Mouse (Mus musculus): ENCODE measurements around the gene Adam15. TPM values are rescaled to one million over a fixed set of nuclear protein-coding genes. Genes with fewer than 3 reads are reported as not detected.

The Adam15 gene
- total and polyA plus RNA-seq, 2 experiments from 2014 or later: 82.2 to 99.0 TPM

DNA sequence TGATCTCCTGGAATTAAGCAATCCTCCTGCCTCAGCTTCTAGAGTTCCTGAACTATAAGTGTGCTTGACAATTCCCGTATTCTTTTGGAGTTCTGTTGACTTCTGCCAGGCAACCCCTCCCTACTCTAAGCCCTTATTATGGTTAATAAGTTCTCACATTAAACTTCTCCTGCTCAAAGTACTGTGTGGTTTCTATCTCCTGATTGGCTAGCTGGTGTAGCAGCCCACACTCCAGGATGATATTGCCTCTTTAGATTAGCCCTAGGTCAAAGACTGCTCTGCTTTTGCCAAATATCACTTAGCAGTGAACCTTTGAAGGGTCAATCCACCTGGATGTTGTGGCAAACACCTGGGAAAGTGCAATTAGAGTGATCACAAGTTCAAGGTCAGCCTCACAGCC, 49.7 kb downstream of the Adam15 start:
- Histone ChIP-seq H3K4me2 (ENCODE audit: low read depth, low read length) (peak overlapping the region; percentile 64), H3K36me3 (replicated peaks; ENCODE audit: control insufficient read depth, insufficient read depth, low read length) (no peaks in the 10 kb centered on the region), H3K4me3 (ENCODE audit: low read depth, low read length) (peak overlapping the region; percentile 36), H3K27me3 (ENCODE audit: control insufficient read depth, insufficient read depth, low read length) (no peaks in the 10 kb centered on the region), H3K27ac (ENCODE audit: low read depth) (no peak overlapping the region), H3K4me1 (ENCODE audit: control insufficient read depth, insufficient read depth) (peaks cover 6% of the 10 kb centered on the region; the same call in 1 of the 2 replicates), H3K9me3 (replicated peaks; ENCODE audit: control insufficient read depth, low read length) (no peaks in the 10 kb centered on the region), H3K9ac (replicated peaks; ENCODE audit: low read depth, low read length) (no peak overlapping the region; the same call in 1 of the 2 replicates)
- ATAC-seq (ENCODE audit: insufficient read depth, low read depth) (no peak), DNase-seq (ENCODE audit: low spot score) (no peak)
- 41% methylated on average over 1 of the region's 1 CpGs for WGBS
- TF ChIP-seq CTCF (IDR thresholded peaks at IDR 0.05; ENCODE audit: low read depth): no peak
- no peak for TF ChIP-seq EP300 (IDR thresholded peaks at IDR 0.05; ENCODE audit: low read depth)

DNA sequence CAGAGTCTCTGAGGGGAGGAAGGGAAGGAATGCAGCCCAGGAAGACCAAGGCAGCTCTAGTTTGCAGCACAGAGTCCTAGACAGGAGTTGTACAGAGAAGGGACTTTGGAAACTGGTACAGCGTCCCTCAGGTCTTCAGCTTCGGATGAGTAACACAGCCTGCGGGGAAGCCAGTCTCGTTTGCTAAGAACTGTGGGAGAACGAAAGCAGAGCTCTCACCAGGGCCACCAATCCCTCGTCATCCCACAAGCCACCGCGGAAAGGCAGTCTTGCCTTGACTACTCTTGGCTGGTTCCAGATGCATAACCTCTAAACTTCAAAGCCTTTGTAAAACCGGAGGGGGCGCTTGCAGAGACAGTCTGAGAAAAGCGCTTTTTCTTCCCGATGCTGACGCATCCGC, 50.3 kb downstream of the Adam15 start:
- Histone ChIP-seq H3K36me3 (replicated peaks; ENCODE audit: control insufficient read depth, insufficient read depth, low read length) (no peaks in the 10 kb centered on the region), H3K9ac (replicated peaks; ENCODE audit: low read depth, low read length) (peak overlapping the region; percentile 37; the same call in 1 of the 2 replicates), H3K27ac (ENCODE audit: low read depth) (no peak overlapping the region), H3K9me3 (replicated peaks; ENCODE audit: control insufficient read depth, low read length) (no peaks in the 10 kb centered on the region), H3K4me1 (ENCODE audit: control insufficient read depth, insufficient read depth) (peaks cover 6% of the 10 kb centered on the region; the same call in 1 of the 2 replicates), H3K4me3 (ENCODE audit: low read depth, low read length) (peak overlapping the region; percentile 36), H3K27me3 (ENCODE audit: control insufficient read depth, insufficient read depth, low read length) (no peaks in the 10 kb centered on the region), H3K4me2 (ENCODE audit: low read depth, low read length) (peak overlapping the region; percentile 64)
- 3% methylated on average over 14 of the region's 14 CpGs for WGBS
- ATAC-seq (ENCODE audit: insufficient read depth, low read depth) (no peak; the same call in 1 of the 2 replicates), DNase-seq (ENCODE audit: low spot score) (no peak)
- no peak for TF ChIP-seq EP300 (IDR thresholded peaks at IDR 0.05; ENCODE audit: low read depth)
- TF ChIP-seq CTCF (IDR thresholded peaks at IDR 0.05; ENCODE audit: low read depth): 0 out of 2 replicates have a peak, but pooled peaks have one; percentile 3

- ATAC-seq (ENCODE audit: insufficient read depth, low read depth): no peak
These were observed 50.9 kb downstream of the Adam15 start for GRCm38 (mm10) chr3:89298908-89299307.

GRCm38 (mm10) chr3:89296761-89297396, 52.9 kb downstream of the Adam15 start:
- 64% methylated on average over 11 of the region's 11 CpGs for WGBS
- ATAC-seq (ENCODE audit: insufficient read depth, low read depth): no peak
- no peaks in the 10 kb centered on the region for H3K9me3 ChIP-seq (replicated peaks; ENCODE audit: control insufficient read depth, low read length)

More at GRCm38 (mm10) chr3:89298908-89299307, 50.9 kb downstream of the Adam15 start:
- H3K9me3 ChIP-seq (replicated peaks; ENCODE audit: control insufficient read depth, low read length): no peaks in the 10 kb centered on the region
- peaks cover 6% of the 10 kb centered on the region; the same call in 1 of the 2 replicates for H3K4me1 ChIP-seq (ENCODE audit: control insufficient read depth, insufficient read depth)
- H3K4me3 ChIP-seq (ENCODE audit: low read depth, low read length): no peak overlapping the region
- no peak for DNase-seq (ENCODE audit: low spot score)
- 83% methylated on average over 6 of the region's 6 CpGs for WGBS
- no peak overlapping the region for H3K27ac ChIP-seq (ENCODE audit: low read depth)
- TF ChIP-seq CTCF (IDR thresholded peaks at IDR 0.05; ENCODE audit: low read depth): no peak
- TF ChIP-seq EP300 (IDR thresholded peaks at IDR 0.05; ENCODE audit: low read depth): no peak
- no peaks in the 10 kb centered on the region for H3K36me3 ChIP-seq (replicated peaks; ENCODE audit: control insufficient read depth, insufficient read depth, low read length)
- no peak overlapping the region for H3K4me2 ChIP-seq (ENCODE audit: low read depth, low read length)
- no peaks in the 10 kb centered on the region for H3K27me3 ChIP-seq (ENCODE audit: control insufficient read depth, insufficient read depth, low read length)
- H3K9ac ChIP-seq (replicated peaks; ENCODE audit: low read depth, low read length): no peak overlapping the region

GRCm38 (mm10) chr3:89295685-89296230, 54.0 kb downstream of the Adam15 start:
- no peak overlapping the region for H3K4me2 ChIP-seq (ENCODE audit: low read depth, low read length)
- H3K4me3 ChIP-seq (ENCODE audit: low read depth, low read length): no peak overlapping the region
- no peaks in the 10 kb centered on the region for H3K36me3 ChIP-seq (replicated peaks; ENCODE audit: control insufficient read depth, insufficient read depth, low read length)
- peaks cover 6% of the 10 kb centered on the region; the same call in 1 of the 2 replicates for H3K4me1 ChIP-seq (ENCODE audit: control insufficient read depth, insufficient read depth)
- H3K27me3 ChIP-seq (ENCODE audit: control insufficient read depth, insufficient read depth, low read length): no peaks in the 10 kb centered on the region
- no peak overlapping the region for H3K9ac ChIP-seq (replicated peaks; ENCODE audit: low read depth, low read length)
- DNase-seq (ENCODE audit: low spot score) (no peak), ATAC-seq (ENCODE audit: insufficient read depth, low read depth) (no peak)
- TF ChIP-seq CTCF (IDR thresholded peaks at IDR 0.05; ENCODE audit: low read depth): no peak
- no peak for TF ChIP-seq EP300 (IDR thresholded peaks at IDR 0.05; ENCODE audit: low read depth)
- no peaks in the 10 kb centered on the region for H3K9me3 ChIP-seq (replicated peaks; ENCODE audit: control insufficient read depth, low read length)
- no peak overlapping the region for H3K27ac ChIP-seq (ENCODE audit: low read depth)
- WGBS: 70% methylated on average over 8 of the region's 8 CpGs

More at GRCm38 (mm10) chr3:89296761-89297396, 52.9 kb downstream of the Adam15 start:
- TF ChIP-seq CTCF (IDR thresholded peaks at IDR 0.05; ENCODE audit: low read depth): no peak
- TF ChIP-seq EP300 (IDR thresholded peaks at IDR 0.05; ENCODE audit: low read depth): no peak
- Histone ChIP-seq H3K4me1 (ENCODE audit: control insufficient read depth, insufficient read depth) (peaks cover 6% of the 10 kb centered on the region; the same call in 1 of the 2 replicates), H3K27ac (ENCODE audit: low read depth) (no peak overlapping the region), H3K9ac (replicated peaks; ENCODE audit: low read depth, low read length) (no peak overlapping the region), H3K4me2 (ENCODE audit: low read depth, low read length) (no peak overlapping the region), H3K4me3 (ENCODE audit: low read depth, low read length) (no peak overlapping the region), H3K36me3 (replicated peaks; ENCODE audit: control insufficient read depth, insufficient read depth, low read length) (no peaks in the 10 kb centered on the region), H3K27me3 (ENCODE audit: control insufficient read depth, insufficient read depth, low read length) (no peaks in the 10 kb centered on the region)
- DNase-seq (ENCODE audit: low spot score): no peak
